Comparison of ENCODE assay signal across 13 mouse cellular contexts in genomic region chr6:93717826-93718375, GRCm38 (mm10).
DNase-seq lines count a peak whose midpoint lies in the region; ATAC-seq and TF ChIP-seq lines count a peak whose summit lies in the region.
"Had no signal": no experiment of that assay in that cellular context is flagged by ENCODE, and none has a peak within 500 bp of the region (broad histone marks: within the 10 kb centered on the region; RNA-seq: fewer than 3 reads in every experiment).

No protein-coding gene starts in this region.

- WGBS in heart, embryonic 15.5 days: 29% methylated on average over 7 of the region's 7 CpGs
- WGBS in embryonic facial prominence, embryonic 10.5 days: 29% methylated on average over 7 of the region's 7 CpGs
- 47% methylated on average over 7 of the region's 7 CpGs for WGBS in forebrain, postnatal 0 days
- WGBS in midbrain, embryonic 13.5 days: 28% methylated on average over 7 of the region's 7 CpGs

- DNase-seq in heart, adult 8-10 months (ENCODE audit: low spot score): no peak
- DNase-seq in embryonic facial prominence, embryonic 10.5 days (ENCODE audit: low spot score): peak; percentile 15
- no peak for DNase-seq in forebrain, postnatal 0 days
- DNase-seq in cerebellum, adult 8-10 months: no peak
- DNase-seq in lung, adult 18-20 months: no peak
- no peak for DNase-seq in testis, postnatal 14 days (ENCODE audit: low spot score)
- DNase-seq: gastrocnemius, postnatal 10 days; kidney, postnatal 14 days had no signal

- peaks cover 31% of the 10 kb centered on the region for H3K4me1 ChIP-seq in heart, embryonic 15.5 days (replicated peaks)
- H3K4me1 ChIP-seq in embryonic facial prominence, embryonic 10.5 days: peaks cover 44% of the 10 kb centered on the region
- H3K4me1 ChIP-seq in forebrain, postnatal 0 days (ENCODE audit: insufficient read depth): peaks cover 13% of the 10 kb centered on the region; the same call in 1 of the 2 replicates
- peaks cover 41% of the 10 kb centered on the region for H3K4me1 ChIP-seq in midbrain, embryonic 13.5 days (replicated peaks)

- peak overlapping the region; percentile 58 for H3K4me2 ChIP-seq in heart, embryonic 15.5 days
- peak overlapping the region; percentile 60; the same call in 1 of the 2 replicates for H3K4me2 ChIP-seq in forebrain, postnatal 0 days (ENCODE audit: low read depth)
- H3K4me2 ChIP-seq in midbrain, embryonic 13.5 days (replicated peaks): peak overlapping the region; percentile 62

- H3K36me3 ChIP-seq in heart, embryonic 15.5 days: no peaks in the 10 kb centered on the region
- no peaks in the 10 kb centered on the region for H3K36me3 ChIP-seq in embryonic facial prominence, embryonic 10.5 days (replicated peaks)
- no peaks in the 10 kb centered on the region for H3K36me3 ChIP-seq in forebrain, postnatal 0 days (ENCODE audit: insufficient read depth)
- 0 out of 2 replicates have a peak, but pooled peaks cover 3% of the 10 kb centered on the region for H3K36me3 ChIP-seq in midbrain, embryonic 13.5 days
- H3K36me3 ChIP-seq: limb, embryonic 15.5 days had no signal

- no peak overlapping the region for H3K9ac ChIP-seq in heart, embryonic 15.5 days
- H3K9ac ChIP-seq in forebrain, postnatal 0 days: no peak overlapping the region
- no peak overlapping the region; the same call in 1 of the 2 replicates for H3K9ac ChIP-seq in midbrain, embryonic 13.5 days (replicated peaks)
- H3K9ac ChIP-seq: limb, embryonic 15.5 days had no signal

- H3K4me3 ChIP-seq in heart, embryonic 15.5 days: no peak overlapping the region
- 0 out of 2 replicates have a peak overlapping the region, but pooled peaks have one; percentile 13 for H3K4me3 ChIP-seq in embryonic facial prominence, embryonic 10.5 days
- H3K4me3 ChIP-seq in forebrain, postnatal 0 days (ENCODE audit: low read depth, low read length): no peak overlapping the region
- H3K4me3 ChIP-seq in midbrain, embryonic 13.5 days (replicated peaks): peak overlapping the region; percentile 37
- H3K4me3 ChIP-seq: myocyte had no signal

- no peaks in the 10 kb centered on the region for H3K27me3 ChIP-seq in heart, embryonic 15.5 days
- peaks cover 39% of the 10 kb centered on the region for H3K27me3 ChIP-seq in embryonic facial prominence, embryonic 10.5 days (replicated peaks; ENCODE audit: low read depth, poor library complexity, severe bottlenecking)
- H3K27me3 ChIP-seq in forebrain, postnatal 0 days (ENCODE audit: insufficient read depth, low read length): no peaks in the 10 kb centered on the region; the same call in 1 of the 2 replicates
- H3K27me3 ChIP-seq in midbrain, embryonic 13.5 days: no peaks in the 10 kb centered on the region
- H3K27me3 ChIP-seq: CH12.LX had no signal

- TF ChIP-seq CTCF in forebrain, postnatal 0 days (IDR thresholded peaks at IDR 0.05; ENCODE audit: low read depth): no peak

- no peaks in the 10 kb centered on the region for H3K9me3 ChIP-seq in heart, embryonic 15.5 days (replicated peaks)
- H3K9me3 ChIP-seq in embryonic facial prominence, embryonic 10.5 days: no peaks in the 10 kb centered on the region
- no peaks in the 10 kb centered on the region for H3K9me3 ChIP-seq in forebrain, postnatal 0 days (ENCODE audit: low read length)
- no peaks in the 10 kb centered on the region for H3K9me3 ChIP-seq in midbrain, embryonic 13.5 days
- H3K9me3 ChIP-seq: limb, embryonic 15.5 days had no signal

- no peak overlapping the region for H3K27ac ChIP-seq in heart, embryonic 15.5 days
- no peak overlapping the region for H3K27ac ChIP-seq in embryonic facial prominence, embryonic 10.5 days (replicated peaks)
- H3K27ac ChIP-seq in forebrain, postnatal 0 days (ENCODE audit: low read depth, low read length): no peak overlapping the region
- peak overlapping the region; percentile 9; the same call in 1 of the 2 replicates for H3K27ac ChIP-seq in midbrain, embryonic 13.5 days
- H3K27ac ChIP-seq: limb, embryonic 15.5 days had no signal

- no peak for ATAC-seq in heart, embryonic 15.5 days (replicated peaks; ENCODE audit: insufficient number of reproducible peaks, insufficient read depth, low FRiP score, low read depth)
- ATAC-seq in forebrain, postnatal 0 days: no peak
- ATAC-seq in midbrain, embryonic 13.5 days: peak; percentile 53; the same call in 1 of the 2 replicates

Comparison
In these comparisons a context has a peak if more than half of its experiments do, and no peak if none do; other contexts are left out.
1. H3K4me3 ChIP-seq: peak in embryonic facial prominence, embryonic 10.5 days (single experiment) and midbrain, embryonic 13.5 days (single experiment); none in heart, embryonic 15.5 days (single experiment) and forebrain, postnatal 0 days (single experiment).
2. Peak in every context shown above with its lines, with median percentiles within 50 percentile points of each other: H3K4me2 ChIP-seq.